Mouse (Mus musculus) cerebellum, postnatal 4 days (tissue): ENCODE data around the gene Gm45062.
A peak's percentile ranks its signal among the peaks of the same experiment; 100 is the strongest.
"Not testable (repeated sequence)": the region's sequence is repeated elsewhere in the genome, so short reads cannot be mapped to it uniquely, and the experiment has no call there.

Source experiments
- DNase-seq, 2 experiments: peaks; one replicate each; pipeline ENCODE4 v3.0.0; 2022; ENCODE audit warnings: low spot score in 2 of 2, mixed read lengths in 1 of 2

The Gm45062 gene

DNA sequence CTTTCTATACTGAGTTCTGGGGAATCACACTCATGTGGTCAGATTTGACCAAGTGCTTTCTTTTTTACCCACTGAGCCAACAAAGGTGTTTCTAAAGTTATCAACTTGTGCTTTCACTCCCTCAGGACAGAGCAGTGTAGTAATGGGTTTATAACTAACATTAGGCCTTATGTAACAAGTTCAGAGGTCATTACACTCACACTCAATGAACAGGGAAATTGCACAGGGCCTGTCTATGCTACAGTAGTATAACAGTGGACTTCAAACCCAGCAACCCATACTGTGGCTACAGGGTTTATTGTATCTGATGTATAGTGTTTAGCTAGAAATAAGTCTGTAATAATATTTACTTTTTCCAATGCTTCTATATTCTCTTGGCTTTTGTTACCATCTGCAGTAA is 247.4 kb downstream of the Gm45062 start:
- no peak for DNase-seq

DNA sequence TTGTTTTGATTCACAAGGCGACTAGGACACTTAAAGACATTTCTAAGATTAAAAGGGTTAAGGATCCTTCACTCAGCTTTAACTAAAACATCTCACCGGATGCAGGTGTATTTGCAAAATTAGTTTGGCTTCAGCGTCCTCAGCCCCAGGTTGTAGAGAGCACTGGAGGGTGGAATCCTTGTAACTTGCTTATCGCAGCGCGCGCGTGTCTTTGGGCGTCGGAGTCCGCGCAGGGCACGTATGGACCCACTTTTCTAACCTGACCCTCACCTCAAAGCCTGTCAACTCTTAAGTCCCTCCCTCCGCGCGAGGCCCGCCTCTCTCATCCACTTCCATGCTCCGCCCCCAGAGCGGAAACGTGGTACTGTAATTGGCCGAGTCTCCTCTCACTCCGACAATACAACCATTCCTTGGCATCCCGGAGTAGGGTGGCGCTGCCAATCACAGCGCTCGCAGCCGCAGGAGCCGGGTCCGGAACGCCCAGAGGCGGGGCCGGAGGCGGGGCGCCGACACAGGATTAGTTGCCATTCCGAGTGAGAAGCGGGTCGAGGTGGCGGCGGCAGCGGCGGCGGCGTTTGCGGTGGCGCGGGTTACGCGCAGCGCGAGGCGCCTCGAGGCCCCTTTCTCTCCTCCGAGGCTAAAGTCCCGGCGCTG is 249.8 kb downstream of the Gm45062 start:
- peak; percentile 98 to 99 for DNase-seq

- peak; percentile 59 to 71 for DNase-seq
Observed at GRCm38 (mm10) chr6:8509551-8509950, 250.3 kb downstream of the Gm45062 start, which contains the start of gene Glcci1. Gene Glcci1, plus strand, starts transcription at chr6:8509600.

DNA sequence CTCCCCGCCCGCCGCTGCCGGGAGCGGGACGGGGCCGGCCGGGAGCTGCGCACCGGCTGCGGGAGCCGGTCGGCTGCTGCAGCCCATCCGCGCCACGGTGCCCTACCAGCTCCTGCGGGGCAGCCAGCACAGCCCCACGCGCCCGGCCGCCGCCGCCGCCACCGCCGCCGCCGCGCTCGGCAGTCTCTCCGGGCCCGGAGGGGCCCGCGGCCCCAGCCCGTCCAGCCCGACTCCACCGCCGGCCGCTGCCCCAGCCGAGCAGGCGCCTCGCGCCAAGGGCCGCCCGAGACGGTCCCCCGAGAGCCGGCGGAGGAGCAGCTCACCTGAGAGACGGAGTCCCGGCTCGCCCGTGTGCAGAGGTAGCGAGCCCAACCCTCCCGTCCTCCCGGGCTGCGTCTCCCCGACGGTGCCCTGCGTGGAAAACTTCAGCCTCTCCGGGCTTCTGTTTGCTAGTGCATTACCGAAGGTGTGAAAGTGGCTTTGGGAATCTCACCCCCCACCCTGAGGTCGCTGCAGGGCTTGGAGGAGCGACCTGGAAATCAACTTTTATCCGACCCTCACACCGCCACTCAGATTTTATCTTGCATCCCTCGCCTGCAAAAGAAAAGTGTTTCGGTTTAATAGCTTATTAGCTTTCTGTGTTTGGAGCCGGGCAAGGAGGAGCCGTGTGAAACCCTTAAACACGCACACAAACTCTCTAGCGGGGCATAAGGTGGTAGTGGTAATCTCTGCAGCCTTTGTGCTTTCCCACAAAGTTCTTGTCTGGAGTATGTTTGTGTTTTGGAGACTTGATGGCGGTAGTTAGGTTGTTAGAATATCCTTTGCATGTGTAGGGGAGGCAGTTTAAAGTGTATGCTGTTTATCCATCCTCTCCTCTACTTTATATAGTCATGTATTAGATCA is 251.0 kb downstream of the Gm45062 start:
- DNase-seq = peak in 1 of 2 experiments; percentile 45

GRCm38 (mm10) chr6:8510864-8511428 is 251.7 kb downstream of the Gm45062 start:
- no peak for DNase-seq

DNA sequence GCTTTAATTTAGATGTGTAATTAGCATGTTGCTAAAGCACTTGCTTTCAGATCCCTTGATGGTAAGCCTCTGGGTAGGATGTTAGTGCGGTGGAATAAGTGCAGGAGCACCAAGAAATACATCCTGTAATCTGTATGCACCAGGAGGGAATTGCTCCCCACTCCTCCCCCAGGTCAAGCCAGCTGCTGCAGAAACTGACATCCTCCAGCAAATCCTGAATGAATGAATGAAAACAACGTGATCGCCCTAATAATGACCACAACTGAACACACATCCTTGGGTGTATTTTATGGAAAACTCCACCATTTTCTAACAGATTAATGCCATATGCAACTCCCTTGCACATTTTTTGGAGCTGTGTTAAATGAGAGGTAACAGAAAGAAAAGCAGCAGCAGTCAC is 252.2 kb downstream of the Gm45062 start:
- no peak for DNase-seq

DNA sequence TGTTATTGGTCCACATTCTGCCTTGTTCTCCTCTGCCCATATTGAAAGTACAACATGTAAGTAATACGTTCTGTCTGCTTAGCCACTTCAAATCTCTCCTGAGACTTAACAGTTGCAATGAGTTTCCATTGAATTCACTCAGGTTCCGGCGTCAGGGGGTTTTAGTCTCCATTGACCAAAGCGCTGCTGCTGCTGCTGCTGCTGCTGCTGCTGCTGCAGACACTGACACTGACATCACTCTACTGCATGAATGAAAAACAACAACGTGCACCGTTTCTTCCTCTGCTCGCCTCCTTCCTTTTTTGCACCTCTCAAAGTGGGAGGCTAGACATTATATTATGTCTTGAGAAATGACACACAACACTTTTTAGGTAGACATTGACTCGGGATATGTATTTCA is 253.2 kb downstream of the Gm45062 start:
- no peak for DNase-seq

GRCm38 (mm10) chr6:8519687-8520086 is 260.4 kb downstream of the Gm45062 start:
- DNase-seq = no peak

DNA sequence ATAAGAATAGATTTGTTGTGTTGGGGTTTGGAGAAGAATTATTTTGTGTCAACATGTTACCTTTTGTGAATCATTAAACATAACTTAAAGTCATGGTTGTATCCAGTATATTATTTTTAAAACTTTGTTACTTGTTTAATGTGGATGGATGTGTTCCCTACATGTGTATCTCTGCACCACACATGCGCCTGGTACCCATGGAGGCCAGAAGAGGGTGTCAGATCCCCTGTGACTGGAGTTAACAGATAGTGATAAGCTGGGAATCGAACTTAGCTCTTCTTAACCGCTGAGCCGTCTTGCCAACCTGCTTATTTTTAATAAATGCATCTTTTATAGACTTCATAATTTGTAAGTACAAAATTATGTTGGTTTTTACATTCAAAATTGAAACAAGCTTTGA is 262.0 kb downstream of the Gm45062 start:
- DNase-seq = no peak

- no peak for DNase-seq
Observed at GRCm38 (mm10) chr6:8524717-8525116, 265.5 kb downstream of the Gm45062 start.

- DNase-seq = no peak
Observed at GRCm38 (mm10) chr6:8531104-8531894, 272.0 kb downstream of the Gm45062 start.

GRCm38 (mm10) chr6:8536944-8537343 is 277.7 kb downstream of the Gm45062 start:
- no peak for DNase-seq

- not testable (repeated sequence) for DNase-seq
Observed at GRCm38 (mm10) chr6:8541531-8541930, 282.3 kb downstream of the Gm45062 start.

- DNase-seq = no peak
Observed at GRCm38 (mm10) chr6:8544822-8545221, 285.6 kb downstream of the Gm45062 start.

DNA sequence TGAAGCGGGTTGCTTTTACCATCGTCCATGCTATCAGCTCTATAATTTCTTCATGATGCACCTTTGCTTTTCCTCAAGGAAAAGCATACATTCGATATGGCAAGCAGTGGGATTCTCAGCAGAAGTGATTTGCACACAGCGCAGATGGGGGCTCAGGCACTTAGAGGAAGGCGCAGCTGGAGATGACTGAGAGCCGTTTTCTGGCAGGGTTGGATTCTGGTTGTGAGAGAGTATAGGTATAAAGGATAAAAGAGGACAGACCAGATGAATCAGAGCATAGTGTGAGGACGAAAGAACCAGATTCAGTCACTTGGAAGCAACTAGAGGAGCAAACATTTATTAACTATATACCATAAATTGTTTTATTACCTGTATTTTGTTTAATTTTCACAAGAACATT is 286.5 kb downstream of the Gm45062 start:
- no peak for DNase-seq

DNA sequence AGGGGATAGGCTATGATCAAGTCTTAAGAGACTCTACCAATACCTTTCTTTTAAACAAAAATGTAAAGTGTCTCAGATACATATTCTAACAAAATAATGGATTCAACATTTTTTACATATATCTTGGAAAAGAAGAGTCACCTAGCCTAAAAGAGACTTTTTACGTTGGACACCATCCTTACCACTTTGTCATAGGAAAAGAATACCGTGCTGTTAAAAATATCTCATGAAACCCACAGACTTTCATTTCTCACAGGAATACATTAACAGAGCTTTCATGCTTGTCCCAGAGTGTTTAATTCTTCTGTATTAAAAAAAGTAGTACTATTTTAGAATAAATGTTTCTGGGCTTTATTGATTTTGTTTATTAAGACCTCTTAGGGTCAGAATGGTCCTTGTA is 291.9 kb downstream of the Gm45062 start:
- no peak for DNase-seq

DNA sequence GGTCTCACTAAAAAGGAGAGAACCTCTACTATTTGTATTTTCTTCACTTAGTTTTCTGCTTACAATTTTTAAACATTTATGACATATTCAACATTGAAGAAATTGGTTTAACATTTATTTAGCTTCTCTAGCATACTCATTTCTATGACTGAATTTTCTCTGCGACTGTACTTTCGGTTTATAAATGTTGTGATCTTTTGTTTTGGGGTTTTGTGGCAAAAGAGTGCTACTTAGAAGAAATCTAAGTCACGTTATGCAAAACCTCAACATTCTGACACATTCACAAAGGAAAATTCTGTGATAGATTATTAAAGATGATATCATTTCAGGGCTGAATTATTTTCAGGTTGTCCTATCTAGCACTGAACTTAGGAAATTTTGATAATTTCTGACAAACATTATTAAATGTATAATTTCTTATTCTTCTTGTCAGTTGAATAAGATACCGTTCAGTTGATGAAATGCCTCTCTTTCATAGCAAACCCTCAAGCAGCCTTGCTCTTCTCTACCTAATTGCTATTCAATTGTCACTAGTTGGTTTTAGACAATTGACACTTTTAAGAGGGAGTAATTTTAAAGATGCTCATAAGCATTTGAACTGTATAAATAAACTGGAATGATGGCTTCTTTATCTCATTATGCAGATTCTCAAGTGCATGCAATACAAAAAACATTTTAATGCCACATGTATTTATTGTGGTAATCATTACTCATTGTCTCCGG is 297.8 kb downstream of the Gm45062 start:
- no peak for DNase-seq

DNA sequence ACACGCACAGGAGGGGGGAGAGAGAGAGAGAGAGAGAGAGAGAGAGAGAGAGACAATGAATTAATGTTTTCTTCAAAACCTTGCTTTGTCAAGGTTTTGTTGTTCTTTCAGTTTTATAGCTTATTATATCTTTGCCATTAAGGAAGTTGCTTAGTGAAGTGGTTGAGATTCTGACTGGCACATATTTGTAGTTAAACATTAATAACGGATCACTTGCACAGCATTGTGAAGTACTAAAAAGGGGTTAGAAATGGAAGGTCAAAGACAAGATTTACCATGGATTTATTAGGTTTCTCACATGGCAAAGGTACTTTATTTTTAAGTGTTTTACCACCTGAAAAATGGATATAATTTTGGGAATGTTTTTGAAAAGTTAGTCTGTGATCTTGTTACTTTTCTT is 301.4 kb downstream of the Gm45062 start:
- DNase-seq = no peak

GRCm38 (mm10) chr6:8582377-8582776 is 323.1 kb downstream of the Gm45062 start:
- no peak for DNase-seq

GRCm38 (mm10) chr6:8583892-8584291 is 324.6 kb downstream of the Gm45062 start:
- no peak for DNase-seq

DNA sequence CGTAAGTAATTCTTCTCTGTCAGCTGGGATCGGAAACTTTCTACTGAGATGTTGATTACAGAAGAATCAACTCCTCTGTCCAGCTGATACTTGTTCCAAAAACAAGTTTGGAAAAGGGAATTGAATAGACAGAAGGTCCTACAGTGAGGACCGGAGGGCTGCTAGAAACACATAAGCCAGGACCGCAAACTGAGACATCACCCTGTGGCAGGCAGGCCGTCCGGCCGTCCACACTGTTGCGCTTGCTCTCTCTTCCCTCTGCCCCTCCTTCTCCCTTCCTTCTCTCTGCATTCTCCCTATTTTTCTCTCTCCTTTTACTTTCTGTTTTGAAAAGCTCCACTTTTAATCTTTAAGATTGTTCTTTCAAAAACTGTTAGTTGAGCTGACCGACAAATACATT is 332.4 kb downstream of the Gm45062 start:
- no peak for DNase-seq
